Mouse (Mus musculus): Measurements from ENCODE around the gene Snx21. TPM values are rescaled to one million over a fixed set of nuclear protein-coding genes. Genes with fewer than 3 reads are reported as not detected.

Gene Snx21
- polyA plus RNA-seq, 1 experiment from 2014 or later = 19.1 TPM

- Histone ChIP-seq H3K27me3 (ENCODE audit: insufficient read depth, low read length) (no peaks in the 10 kb centered on the region), H3K36me3 (ENCODE audit: insufficient read depth) (peaks cover 88% of the 10 kb centered on the region), H3K4me1 (ENCODE audit: insufficient read depth) (no peaks in the 10 kb centered on the region), H3K9me3 (ENCODE audit: low read depth, low read length) (no peaks in the 10 kb centered on the region), H3K4me2 (no peak overlapping the region; the same call in 1 of the 2 replicates), H3K27ac (ENCODE audit: low read depth) (peak overlapping the region; percentile 31), H3K4me3 (ENCODE audit: low read depth, low read length) (no peak overlapping the region), H3K9ac (no peak overlapping the region)
- DNase-seq (peak; percentile 36), ATAC-seq (ENCODE audit: insufficient read depth) (no peak)
- WGBS = 79% methylated on average over 4 of the region's 4 CpGs
- no peak for TF ChIP-seq CTCF (IDR thresholded peaks at IDR 0.05; ENCODE audit: low read depth)
These were observed 25.4 kb upstream of the Snx21 start for GRCm38 (mm10) chr2:164760059-164760833.

GRCm38 (mm10) chr2:164761502-164761901 is 24.1 kb upstream of the Snx21 start:
- WGBS = 80% methylated on average over 2 of the region's 2 CpGs
- no peak for TF ChIP-seq CTCF (IDR thresholded peaks at IDR 0.05; ENCODE audit: low read depth)

GRCm38 (mm10) chr2:164761971-164762370 is 23.7 kb upstream of the Snx21 start:
- WGBS = 95% methylated on average over 4 of the region's 4 CpGs
- no peak for DNase-seq
- Histone ChIP-seq H3K4me3 (ENCODE audit: low read depth, low read length) (no peak overlapping the region), H3K4me1 (ENCODE audit: insufficient read depth) (no peaks in the 10 kb centered on the region), H3K9me3 (ENCODE audit: low read depth, low read length) (no peaks in the 10 kb centered on the region), H3K36me3 (ENCODE audit: insufficient read depth) (peaks cover 88% of the 10 kb centered on the region), H3K27ac (ENCODE audit: low read depth) (no peak overlapping the region), H3K27me3 (ENCODE audit: insufficient read depth, low read length) (no peaks in the 10 kb centered on the region), H3K4me2 (no peak overlapping the region), H3K9ac (no peak overlapping the region)
- no peak for ATAC-seq (ENCODE audit: insufficient read depth)
- TF ChIP-seq CTCF (IDR thresholded peaks at IDR 0.05; ENCODE audit: low read depth) = no peak

More at GRCm38 (mm10) chr2:164761502-164761901, 24.1 kb upstream of the Snx21 start:
- Histone ChIP-seq H3K4me2 (no peak overlapping the region), H3K4me1 (ENCODE audit: insufficient read depth) (no peaks in the 10 kb centered on the region), H3K4me3 (ENCODE audit: low read depth, low read length) (no peak overlapping the region), H3K36me3 (ENCODE audit: insufficient read depth) (peaks cover 88% of the 10 kb centered on the region), H3K27ac (ENCODE audit: low read depth) (no peak overlapping the region), H3K27me3 (ENCODE audit: insufficient read depth, low read length) (no peaks in the 10 kb centered on the region), H3K9me3 (ENCODE audit: low read depth, low read length) (no peaks in the 10 kb centered on the region), H3K9ac (no peak overlapping the region)
- ATAC-seq (ENCODE audit: insufficient read depth) = no peak
- no peak for DNase-seq

- no peak overlapping the region for H3K4me3 ChIP-seq (ENCODE audit: low read depth, low read length)
- H3K9ac ChIP-seq = no peak overlapping the region
- no peak overlapping the region for H3K4me2 ChIP-seq
- H3K27ac ChIP-seq (ENCODE audit: low read depth) = no peak overlapping the region
- H3K36me3 ChIP-seq (ENCODE audit: insufficient read depth) = peaks cover 88% of the 10 kb centered on the region
- H3K4me1 ChIP-seq (ENCODE audit: insufficient read depth) = no peaks in the 10 kb centered on the region
- WGBS = 81% methylated on average over 7 of the region's 7 CpGs
- ATAC-seq (ENCODE audit: insufficient read depth) (no peak), DNase-seq (no peak)
- no peaks in the 10 kb centered on the region for H3K27me3 ChIP-seq (ENCODE audit: insufficient read depth, low read length)
- H3K9me3 ChIP-seq (ENCODE audit: low read depth, low read length) = no peaks in the 10 kb centered on the region
- no peak for TF ChIP-seq CTCF (IDR thresholded peaks at IDR 0.05; ENCODE audit: low read depth)
These were observed 23.0 kb upstream of the Snx21 start for GRCm38 (mm10) chr2:164762593-164762992.

GRCm38 (mm10) chr2:164765841-164766240 is 19.8 kb upstream of the Snx21 start:
- no peak for DNase-seq
- Histone ChIP-seq H3K4me1 (ENCODE audit: insufficient read depth) (no peaks in the 10 kb centered on the region), H3K27me3 (ENCODE audit: insufficient read depth, low read length) (no peaks in the 10 kb centered on the region), H3K9ac (no peak overlapping the region), H3K4me3 (ENCODE audit: low read depth, low read length) (no peak overlapping the region), H3K27ac (ENCODE audit: low read depth) (no peak overlapping the region), H3K4me2 (no peak overlapping the region), H3K9me3 (ENCODE audit: low read depth, low read length) (no peaks in the 10 kb centered on the region), H3K36me3 (ENCODE audit: insufficient read depth) (peaks cover 66% of the 10 kb centered on the region)
- TF ChIP-seq CTCF (IDR thresholded peaks at IDR 0.05; ENCODE audit: low read depth) = no peak
- no peak for ATAC-seq (ENCODE audit: insufficient read depth)
- WGBS = 72% methylated on average over 3 of the region's 3 CpGs

GRCm38 (mm10) chr2:164767812-164768540 is 17.6 kb upstream of the Snx21 start:
- no peak overlapping the region for H3K4me2 ChIP-seq
- no peaks in the 10 kb centered on the region for H3K27me3 ChIP-seq (ENCODE audit: insufficient read depth, low read length)
- no peak for TF ChIP-seq CTCF (IDR thresholded peaks at IDR 0.05; ENCODE audit: low read depth)
- 90% methylated on average over 15 of the region's 15 CpGs for WGBS
- H3K4me1 ChIP-seq (ENCODE audit: insufficient read depth) = peaks cover 6% of the 10 kb centered on the region; the same call in 1 of the 2 replicates
- no peak overlapping the region for H3K9ac ChIP-seq
- peaks cover 68% of the 10 kb centered on the region for H3K36me3 ChIP-seq (ENCODE audit: insufficient read depth)
- no peak for ATAC-seq (ENCODE audit: insufficient read depth)
- H3K27ac ChIP-seq (ENCODE audit: low read depth) = peak overlapping the region; percentile 8; the same call in 1 of the 2 replicates
- no peak overlapping the region for H3K4me3 ChIP-seq (ENCODE audit: low read depth, low read length)
- no peak for DNase-seq
- H3K9me3 ChIP-seq (ENCODE audit: low read depth, low read length) = no peaks in the 10 kb centered on the region

Measured in lung, embryonic 14.5 days (tissue).